Mouse (Mus musculus): ENCODE results near the gene Tpd52l2.

Gene Tpd52l2

GRCm38 (mm10) chr2:181496831-181497547 lies at the start of gene Tpd52l2:
Gene Tpd52l2 (plus strand): TSS chr2:181497142.
- peak; percentile 88 to 89 for DNase-seq (ENCODE audit: low spot score in 2 of 2)

- no peak for DNase-seq (ENCODE audit: low spot score in 2 of 2)
Observed at GRCm38 (mm10) chr2:181452181-181452580, 44.8 kb upstream of the Tpd52l2 start.

- no peak for DNase-seq (ENCODE audit: low spot score in 2 of 2)
Observed at GRCm38 (mm10) chr2:181453274-181453673, 43.7 kb upstream of the Tpd52l2 start.

- no peak for DNase-seq (ENCODE audit: low spot score in 2 of 2)
Observed at GRCm38 (mm10) chr2:181455899-181456298, 41.0 kb upstream of the Tpd52l2 start.

DNA sequence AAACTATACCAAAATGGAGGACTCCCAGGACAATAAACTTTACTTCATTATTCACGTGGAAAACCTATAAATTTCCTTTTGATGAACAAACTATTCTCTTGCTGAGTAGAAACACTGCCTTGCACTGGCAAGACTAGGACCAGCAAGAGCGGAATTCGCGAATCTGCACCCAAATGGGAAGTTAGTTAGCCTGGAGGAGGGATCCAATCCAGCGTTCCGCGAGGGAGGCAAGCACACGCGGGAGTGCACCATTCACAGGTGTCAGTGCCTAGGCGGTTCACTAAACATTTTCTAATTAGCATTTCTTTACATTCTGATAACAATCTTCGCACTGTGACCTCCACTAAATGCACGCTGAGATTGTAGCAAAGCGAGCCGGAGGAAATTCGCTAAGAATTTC lies 39.1 kb upstream of the Tpd52l2 start:
- no peak for DNase-seq (ENCODE audit: low spot score in 2 of 2)

GRCm38 (mm10) chr2:181458411-181459152 lies 38.4 kb upstream of the Tpd52l2 start:
- no peak for DNase-seq (ENCODE audit: low spot score in 2 of 2)

DNA sequence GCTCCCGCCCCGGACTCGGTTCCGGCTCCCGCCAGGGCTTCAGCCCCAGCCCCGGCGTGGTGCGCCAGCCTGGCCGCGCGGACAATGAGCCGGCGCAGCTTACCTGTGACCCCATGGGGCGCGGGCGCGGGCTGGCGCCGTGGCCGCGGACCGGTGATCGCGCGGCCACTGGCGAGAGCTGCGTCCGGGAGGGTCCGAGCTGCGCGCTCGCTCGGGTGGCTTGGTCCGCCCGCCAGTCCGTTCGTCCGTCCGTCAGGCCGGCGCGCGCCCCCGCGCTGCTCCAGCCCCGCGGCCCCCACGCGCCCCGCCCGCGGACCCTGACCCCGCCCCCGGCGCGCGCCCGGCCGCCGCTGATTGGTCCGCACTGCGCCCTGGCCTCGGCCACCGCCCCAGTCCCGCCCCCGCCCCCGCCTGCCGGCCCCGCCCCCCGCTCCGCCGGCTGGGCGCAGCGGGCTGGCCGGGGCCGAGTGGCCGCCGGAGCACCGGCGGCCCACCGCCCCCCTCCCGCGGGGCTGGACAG lies 37.7 kb upstream of the Tpd52l2 start, which contains the start of gene Zbtb46:
Zbtb46 (minus strand) TSS at position 274 of the 520 bp plus-strand sequence.
- DNase-seq (ENCODE audit: low spot score in 2 of 2): peak; percentile 18 to 57

DNA sequence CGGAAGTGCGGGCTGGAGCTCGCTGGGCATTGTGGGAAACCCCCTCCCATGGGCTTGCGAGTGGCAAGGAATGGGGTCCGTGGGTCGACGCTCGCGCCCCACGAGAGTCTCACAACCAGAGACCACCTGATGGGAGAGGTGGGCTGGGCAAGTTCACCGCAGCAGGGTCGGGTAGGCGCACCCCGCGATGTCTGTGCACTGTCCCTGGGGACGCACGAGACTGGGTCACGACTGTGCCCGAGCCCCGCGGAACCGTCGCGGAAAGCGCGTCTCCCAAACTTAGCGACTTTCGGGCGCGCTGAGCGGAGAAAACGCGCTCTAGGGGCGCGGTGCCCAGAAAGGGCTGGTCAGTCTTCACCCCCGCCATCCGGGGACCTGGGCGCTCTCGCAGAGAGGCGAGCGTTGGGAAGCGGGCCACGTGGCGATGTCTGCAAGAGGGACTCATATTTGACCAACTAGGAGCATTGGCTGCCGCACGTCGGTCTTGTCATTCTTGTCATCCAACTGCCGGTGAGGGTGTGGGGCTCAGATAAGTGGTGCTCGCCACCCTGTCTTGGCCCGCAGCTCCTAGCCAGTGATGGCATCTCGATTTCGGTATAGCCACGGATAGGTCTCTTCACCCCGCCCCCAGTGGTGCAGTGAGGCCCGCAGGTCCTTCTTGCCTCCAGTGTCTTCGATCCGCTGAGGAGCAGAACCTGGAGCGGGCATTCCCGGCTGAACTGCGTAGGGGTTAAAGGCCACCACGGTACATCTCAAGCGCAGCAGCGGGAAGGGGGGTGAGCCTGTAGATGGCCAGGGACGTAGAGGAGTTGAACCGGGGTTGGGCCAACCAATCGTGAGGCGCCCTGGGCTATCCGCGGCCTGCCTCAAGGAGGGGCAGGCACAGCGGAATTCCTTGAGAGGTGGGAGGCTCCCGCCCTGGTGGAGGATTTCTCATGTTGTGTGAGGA lies 37.0 kb upstream of the Tpd52l2 start:
- peak in 1 of 2 experiments; percentile 8 for DNase-seq (ENCODE audit: low spot score in 2 of 2)

DNA sequence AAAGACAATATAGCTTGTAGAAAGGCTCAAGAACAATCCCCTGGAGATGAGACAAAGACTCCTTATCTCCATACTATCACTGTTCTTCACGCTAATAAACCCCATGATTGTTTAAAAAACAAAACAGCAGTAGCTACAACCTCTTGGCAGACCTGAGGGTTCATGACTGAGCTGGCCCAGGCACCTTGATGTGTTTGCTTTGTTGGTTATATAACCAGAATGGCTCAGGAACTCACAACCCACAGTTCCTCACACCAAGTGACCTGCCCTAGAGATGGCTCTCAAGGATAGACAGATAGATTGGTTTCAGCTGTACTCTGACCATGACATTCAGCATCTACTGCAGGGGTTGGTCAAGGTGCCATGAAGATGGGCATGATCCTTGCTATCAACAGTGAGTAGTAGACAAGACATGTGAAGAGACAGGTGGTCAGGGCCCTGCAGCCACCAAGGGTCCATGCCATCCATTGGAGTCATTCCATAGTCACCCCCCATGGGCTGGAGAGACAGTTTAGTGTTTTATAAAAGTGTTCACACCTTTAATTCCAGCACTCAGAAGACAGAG lies 35.3 kb upstream of the Tpd52l2 start:
- DNase-seq (ENCODE audit: low spot score in 2 of 2): no peak

GRCm38 (mm10) chr2:181462604-181463003 lies 34.3 kb upstream of the Tpd52l2 start:
- no peak for DNase-seq (ENCODE audit: low spot score in 2 of 2)

DNA sequence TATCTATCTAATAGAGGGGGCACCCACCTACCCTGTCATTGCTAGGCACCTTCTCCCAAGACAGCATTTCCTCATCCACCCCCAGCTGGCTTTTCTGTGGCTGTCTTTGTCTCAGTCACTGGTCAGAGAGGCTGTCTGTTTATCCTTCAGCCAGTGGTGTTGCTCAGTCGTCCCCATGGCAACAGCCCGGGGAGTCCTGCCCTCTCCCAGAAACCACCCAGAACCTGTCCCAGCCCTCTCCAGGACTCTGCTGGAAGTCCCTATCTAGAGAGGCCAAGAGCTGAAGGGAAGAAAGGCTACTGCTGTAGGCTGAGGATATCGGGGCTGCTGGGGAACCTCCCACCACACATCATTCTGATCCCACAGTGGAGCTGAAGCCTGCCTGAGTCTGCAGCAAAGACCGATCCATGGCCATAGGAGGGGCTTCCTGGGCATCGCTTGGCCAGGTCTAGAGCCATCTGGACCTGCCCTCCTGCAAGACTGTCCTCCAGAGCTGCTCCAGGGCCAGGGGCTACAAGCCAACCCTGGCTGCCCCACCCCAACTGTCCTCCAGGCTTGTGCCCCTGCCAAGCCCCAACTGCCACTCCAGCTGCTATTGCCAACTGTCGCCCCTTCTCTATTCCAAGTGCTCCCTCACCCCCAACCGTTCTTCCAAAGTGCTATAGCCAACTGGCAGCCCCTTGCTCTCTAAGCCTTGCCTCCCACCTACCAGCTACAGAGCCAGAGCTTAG lies 33.8 kb upstream of the Tpd52l2 start:
- no peak for DNase-seq (ENCODE audit: low spot score in 2 of 2)

- DNase-seq (ENCODE audit: low spot score in 2 of 2): no peak
Observed at GRCm38 (mm10) chr2:181465423-181465822, 31.5 kb upstream of the Tpd52l2 start.

DNA sequence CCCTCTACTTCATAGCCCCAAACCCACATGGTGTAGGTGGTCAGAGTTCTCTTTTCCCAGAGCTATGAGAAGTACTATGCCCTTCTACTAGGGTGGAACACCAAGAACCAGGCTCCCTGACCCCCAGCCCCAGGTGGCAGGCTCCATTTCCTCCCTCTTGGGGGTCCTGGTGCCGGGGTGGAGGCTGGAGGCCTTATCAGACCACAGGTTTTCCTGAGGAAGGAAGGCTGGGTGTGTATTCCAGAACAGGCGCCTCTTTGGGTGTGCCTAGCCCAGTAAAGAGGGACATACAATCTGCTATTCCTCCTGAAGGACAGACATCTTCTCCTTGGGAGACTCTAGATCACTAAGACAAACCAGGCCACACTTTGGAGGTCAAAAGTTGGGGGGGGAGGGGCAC lies 26.7 kb upstream of the Tpd52l2 start:
- no peak for DNase-seq (ENCODE audit: low spot score in 2 of 2)

GRCm38 (mm10) chr2:181471246-181471645 lies 25.7 kb upstream of the Tpd52l2 start:
- no peak for DNase-seq (ENCODE audit: low spot score in 2 of 2)

GRCm38 (mm10) chr2:181472256-181472827 lies 24.6 kb upstream of the Tpd52l2 start:
- DNase-seq (ENCODE audit: low spot score in 2 of 2): no peak

GRCm38 (mm10) chr2:181483120-181483519 lies 13.8 kb upstream of the Tpd52l2 start:
- no peak for DNase-seq (ENCODE audit: low spot score in 2 of 2)

GRCm38 (mm10) chr2:181483562-181484318 lies 13.2 kb upstream of the Tpd52l2 start:
- no peak for DNase-seq (ENCODE audit: low spot score in 2 of 2)

GRCm38 (mm10) chr2:181484456-181485233 lies 12.3 kb upstream of the Tpd52l2 start:
- no peak for DNase-seq (ENCODE audit: low spot score in 2 of 2)

GRCm38 (mm10) chr2:181485741-181486140 lies 11.2 kb upstream of the Tpd52l2 start:
- no peak for DNase-seq (ENCODE audit: low spot score in 2 of 2)
